Mouse (Mus musculus): ENCODE results near the gene Clstn2. TPM values are rescaled to one million over a fixed set of nuclear protein-coding genes. Genes with fewer than 3 reads are reported as not detected.

Clstn2 gene
- polyA plus RNA-seq, 1 experiment from 2014 or later: 0.79 TPM

GRCm38 (mm10) chr9:97495056-97495455 lies 537.9 kb downstream of the Clstn2 start:
- Histone ChIP-seq H3K36me3 (no peaks in the 10 kb centered on the region), H3K9me3 (replicated peaks) (no peaks in the 10 kb centered on the region), H3K4me3 (no peak overlapping the region), H3K27me3 (ENCODE audit: low read depth, poor library complexity, severe bottlenecking) (no peaks in the 10 kb centered on the region), H3K4me1 (0 out of 2 replicates have a peak, but pooled peaks cover 3% of the 10 kb centered on the region), H3K27ac (no peak overlapping the region)
- DNase-seq (ENCODE audit: low spot score): no peak
- 97% methylated on average over 6 of the region's 6 CpGs for WGBS

GRCm38 (mm10) chr9:97491626-97492025 lies 541.4 kb downstream of the Clstn2 start:
- Histone ChIP-seq H3K9me3 (replicated peaks) (no peaks in the 10 kb centered on the region), H3K27ac (no peak overlapping the region), H3K36me3 (no peaks in the 10 kb centered on the region), H3K27me3 (ENCODE audit: low read depth, poor library complexity, severe bottlenecking) (no peaks in the 10 kb centered on the region), H3K4me3 (no peak overlapping the region), H3K4me1 (0 out of 2 replicates have a peak, but pooled peaks cover 3% of the 10 kb centered on the region)
- WGBS: 84% methylated on average over 2 of the region's 2 CpGs
- DNase-seq (ENCODE audit: low spot score): no peak

- H3K27ac ChIP-seq: no peak overlapping the region
- H3K4me1 ChIP-seq: 0 out of 2 replicates have a peak, but pooled peaks cover 3% of the 10 kb centered on the region
- WGBS: 96% methylated on average over 2 of the region's 2 CpGs
- H3K9me3 ChIP-seq (replicated peaks): no peaks in the 10 kb centered on the region
- no peak for DNase-seq (ENCODE audit: low spot score)
- H3K4me3 ChIP-seq: no peak overlapping the region
- H3K27me3 ChIP-seq (ENCODE audit: low read depth, poor library complexity, severe bottlenecking): no peaks in the 10 kb centered on the region
- H3K36me3 ChIP-seq: no peaks in the 10 kb centered on the region
Measured at GRCm38 (mm10) chr9:97490591-97491176, 542.3 kb downstream of the Clstn2 start.

GRCm38 (mm10) chr9:97486826-97487225 lies 546.2 kb downstream of the Clstn2 start:
- no peaks in the 10 kb centered on the region for H3K36me3 ChIP-seq
- no peaks in the 10 kb centered on the region for H3K9me3 ChIP-seq (replicated peaks)
- H3K27ac ChIP-seq: no peak overlapping the region
- no peak overlapping the region for H3K4me3 ChIP-seq
- no peaks in the 10 kb centered on the region for H3K27me3 ChIP-seq (ENCODE audit: low read depth, poor library complexity, severe bottlenecking)
- 82% methylated on average over 7 of the region's 7 CpGs for WGBS
- no peaks in the 10 kb centered on the region for H3K4me1 ChIP-seq
- no peak for DNase-seq (ENCODE audit: low spot score)

- Histone ChIP-seq H3K9me3 (replicated peaks) (no peaks in the 10 kb centered on the region), H3K27ac (no peak overlapping the region), H3K36me3 (no peaks in the 10 kb centered on the region), H3K4me3 (no peak overlapping the region), H3K27me3 (ENCODE audit: low read depth, poor library complexity, severe bottlenecking) (no peaks in the 10 kb centered on the region), H3K4me1 (no peaks in the 10 kb centered on the region)
- 76% methylated on average over 1 of the region's 1 CpGs for WGBS
- DNase-seq (ENCODE audit: low spot score): no peak
Measured at GRCm38 (mm10) chr9:97481187-97481586, 551.8 kb downstream of the Clstn2 start.

- no peak for DNase-seq (ENCODE audit: low spot score)
- Histone ChIP-seq H3K4me1 (no peaks in the 10 kb centered on the region), H3K36me3 (no peaks in the 10 kb centered on the region), H3K4me3 (no peak overlapping the region), H3K27ac (no peak overlapping the region), H3K9me3 (replicated peaks) (no peaks in the 10 kb centered on the region), H3K27me3 (ENCODE audit: low read depth, poor library complexity, severe bottlenecking) (no peaks in the 10 kb centered on the region)
- WGBS: 62% methylated on average over 2 of the region's 2 CpGs
Measured at GRCm38 (mm10) chr9:97476961-97477360, 556.0 kb downstream of the Clstn2 start.

GRCm38 (mm10) chr9:97476456-97476855 lies 556.5 kb downstream of the Clstn2 start:
- H3K4me1 ChIP-seq: no peaks in the 10 kb centered on the region
- H3K36me3 ChIP-seq: no peaks in the 10 kb centered on the region
- no peak overlapping the region for H3K27ac ChIP-seq
- DNase-seq (ENCODE audit: low spot score): no peak
- 85% methylated on average over 3 of the region's 3 CpGs for WGBS
- H3K4me3 ChIP-seq: no peak overlapping the region
- no peaks in the 10 kb centered on the region for H3K27me3 ChIP-seq (ENCODE audit: low read depth, poor library complexity, severe bottlenecking)
- H3K9me3 ChIP-seq (replicated peaks): no peaks in the 10 kb centered on the region

- 97% methylated on average over 6 of the region's 6 CpGs for WGBS
- no peak for DNase-seq (ENCODE audit: low spot score)
- Histone ChIP-seq H3K27ac (no peak overlapping the region), H3K4me3 (no peak overlapping the region), H3K4me1 (no peaks in the 10 kb centered on the region), H3K27me3 (ENCODE audit: low read depth, poor library complexity, severe bottlenecking) (no peaks in the 10 kb centered on the region), H3K36me3 (no peaks in the 10 kb centered on the region), H3K9me3 (replicated peaks) (no peaks in the 10 kb centered on the region)
Measured at GRCm38 (mm10) chr9:97474896-97475295, 558.1 kb downstream of the Clstn2 start.

GRCm38 (mm10) chr9:97471014-97471591 lies 561.9 kb downstream of the Clstn2 start:
- Histone ChIP-seq H3K4me1 (no peaks in the 10 kb centered on the region), H3K36me3 (no peaks in the 10 kb centered on the region), H3K9me3 (replicated peaks) (no peaks in the 10 kb centered on the region), H3K27ac (no peak overlapping the region), H3K4me3 (no peak overlapping the region), H3K27me3 (ENCODE audit: low read depth, poor library complexity, severe bottlenecking) (no peaks in the 10 kb centered on the region)
- WGBS: 89% methylated on average over 7 of the region's 7 CpGs
- no peak for DNase-seq (ENCODE audit: low spot score)

GRCm38 (mm10) chr9:97460452-97460851 lies 572.5 kb downstream of the Clstn2 start:
- Histone ChIP-seq H3K9me3 (replicated peaks) (no peaks in the 10 kb centered on the region), H3K36me3 (no peaks in the 10 kb centered on the region), H3K4me3 (no peak overlapping the region), H3K4me1 (0 out of 2 replicates have a peak, but pooled peaks cover 2% of the 10 kb centered on the region), H3K27ac (no peak overlapping the region), H3K27me3 (ENCODE audit: low read depth, poor library complexity, severe bottlenecking) (no peaks in the 10 kb centered on the region)
- DNase-seq (ENCODE audit: low spot score): no peak
- 82% methylated on average over 6 of the region's 6 CpGs for WGBS

- no peak for DNase-seq (ENCODE audit: low spot score)
- Histone ChIP-seq H3K9me3 (replicated peaks) (no peaks in the 10 kb centered on the region), H3K4me1 (0 out of 2 replicates have a peak, but pooled peaks cover 2% of the 10 kb centered on the region), H3K27ac (no peak overlapping the region), H3K4me3 (no peak overlapping the region), H3K27me3 (ENCODE audit: low read depth, poor library complexity, severe bottlenecking) (no peaks in the 10 kb centered on the region), H3K36me3 (no peaks in the 10 kb centered on the region)
- 82% methylated on average over 4 of the region's 4 CpGs for WGBS
Measured at GRCm38 (mm10) chr9:97459745-97460144, 573.2 kb downstream of the Clstn2 start.

- no peaks in the 10 kb centered on the region for H3K36me3 ChIP-seq
- H3K27ac ChIP-seq: no peak overlapping the region
- H3K27me3 ChIP-seq (ENCODE audit: low read depth, poor library complexity, severe bottlenecking): no peaks in the 10 kb centered on the region
- H3K9me3 ChIP-seq (replicated peaks): no peaks in the 10 kb centered on the region
- DNase-seq (ENCODE audit: low spot score): no peak
- 89% methylated on average over 13 of the region's 13 CpGs for WGBS
- no peaks in the 10 kb centered on the region for H3K4me1 ChIP-seq
- no peak overlapping the region for H3K4me3 ChIP-seq
Measured at GRCm38 (mm10) chr9:97449316-97450050, 583.5 kb downstream of the Clstn2 start.

- no peaks in the 10 kb centered on the region for H3K36me3 ChIP-seq
- H3K9me3 ChIP-seq (replicated peaks): no peaks in the 10 kb centered on the region
- no peak for DNase-seq (ENCODE audit: low spot score)
- no peaks in the 10 kb centered on the region for H3K4me1 ChIP-seq
- WGBS: 86% methylated on average over 7 of the region's 7 CpGs
- no peaks in the 10 kb centered on the region for H3K27me3 ChIP-seq (ENCODE audit: low read depth, poor library complexity, severe bottlenecking)
- no peak overlapping the region for H3K4me3 ChIP-seq
- H3K27ac ChIP-seq: no peak overlapping the region
Measured at GRCm38 (mm10) chr9:97439872-97440636, 592.9 kb downstream of the Clstn2 start.
